Mouse (Mus musculus) cortical plate, adult 2 months (tissue): ENCODE results near the gene Prkacb. TPM values are rescaled to one million over a fixed set of nuclear protein-coding genes. Genes with fewer than 3 reads are reported as not detected.
A peak's percentile ranks its signal among the peaks of the same experiment; 100 is the strongest.

Experiments used
- H3K27ac ChIP-seq: fragments of 200-500 bp; 2 replicates; pipeline ENCODE4 v1.5.1; 2012; ENCODE audit warnings: low read length, control low read depth, inconsistent platforms; ENCODE audit not compliant: insufficient read depth
- H3K4me1 ChIP-seq: fragments of 200-500 bp; 2 replicates; pipeline ENCODE4 v1.6.1; 2011; ENCODE audit warnings: low read length; ENCODE audit not compliant: control insufficient read depth, insufficient read depth
- H3K4me3 ChIP-seq: fragments of 200-500 bp; 2 replicates; pipeline ENCODE4 v1.5.1; 2011; ENCODE audit warnings: mild to moderate bottlenecking, low read length, control low read depth; ENCODE audit not compliant: insufficient read depth
- CTCF ChIP-seq: fragments of 200-500 bp; IDR thresholded peaks from 2 replicates; pipeline ENCODE4 v1.5.1; 2011; ENCODE audit warnings: mild to moderate bottlenecking, control low read depth, low read length; ENCODE audit not compliant: insufficient read depth; ENCODE audit errors: extremely low read depth
- POLR2A ChIP-seq: fragments of 200-500 bp; IDR thresholded peaks from 2 replicates; pipeline ENCODE4 v1.6.1; 2011; ENCODE audit warnings: mild to moderate bottlenecking, low read length, control low read depth; ENCODE audit not compliant: insufficient read depth; ENCODE audit errors: extremely low read depth
- polyA plus RNA-seq: library from polyadenylated mRNA; depleted of rRNA; stranded (reverse); fragments of >200 nt; gene quantifications from 2 replicates; pipeline ENCODE4 v1.2.3, GENCODE M21; 2012

The Prkacb gene
- polyA plus RNA-seq, 1 experiment, result 258 TPM

GRCm38 (mm10) chr3:146735657-146736056 lies 77.1 kb downstream of the Prkacb start:
- Histone ChIP-seq H3K4me3 (no peak overlapping the region), H3K27ac (no peak overlapping the region), H3K4me1 (peaks cover 10% of the 10 kb centered on the region)
- TF ChIP-seq CTCF, result no peak

- Histone ChIP-seq H3K27ac (no peak overlapping the region), H3K4me1 (peaks cover 10% of the 10 kb centered on the region), H3K4me3 (no peak overlapping the region)
- no peak for TF ChIP-seq CTCF
- TF ChIP-seq POLR2A, result no peak
These were observed 77.7 kb downstream of the Prkacb start for GRCm38 (mm10) chr3:146734907-146735629.

GRCm38 (mm10) chr3:146731499-146731898 lies 81.3 kb downstream of the Prkacb start:
- peaks cover 10% of the 10 kb centered on the region for H3K4me1 ChIP-seq
- TF ChIP-seq CTCF (no peak), POLR2A (no peak)
- H3K4me3 ChIP-seq, result no peak overlapping the region
- H3K27ac ChIP-seq, result no peak overlapping the region

- TF ChIP-seq POLR2A (no peak), CTCF (no peak)
- Histone ChIP-seq H3K4me1 (peaks cover 9% of the 10 kb centered on the region; the same call in 1 of the 2 replicates), H3K4me3 (no peak overlapping the region), H3K27ac (0 out of 2 replicates have a peak overlapping the region, but pooled peaks have one; percentile 54)
These were observed 89.8 kb downstream of the Prkacb start for GRCm38 (mm10) chr3:146723037-146723436.

- Histone ChIP-seq H3K4me3 (no peak overlapping the region), H3K4me1 (peaks cover 9% of the 10 kb centered on the region; the same call in 1 of the 2 replicates), H3K27ac (no peak overlapping the region)
- no peak for TF ChIP-seq CTCF
These were observed 93.1 kb downstream of the Prkacb start for GRCm38 (mm10) chr3:146719696-146720095.

GRCm38 (mm10) chr3:146718251-146718650 lies 94.5 kb downstream of the Prkacb start:
- TF ChIP-seq CTCF (no peak), POLR2A (no peak)
- no peak overlapping the region for H3K4me3 ChIP-seq

GRCm38 (mm10) chr3:146712305-146712704 lies 100.5 kb downstream of the Prkacb start:
- no peak overlapping the region for H3K4me3 ChIP-seq
- peaks cover 10% of the 10 kb centered on the region for H3K4me1 ChIP-seq
- TF ChIP-seq POLR2A, result no peak
- no peak for TF ChIP-seq CTCF
- no peak overlapping the region for H3K27ac ChIP-seq

More at GRCm38 (mm10) chr3:146718251-146718650, 94.5 kb downstream of the Prkacb start:
- Histone ChIP-seq H3K4me1 (peaks cover 7% of the 10 kb centered on the region; the same call in 1 of the 2 replicates), H3K27ac (no peak overlapping the region)

GRCm38 (mm10) chr3:146711559-146711958 lies 101.2 kb downstream of the Prkacb start:
- TF ChIP-seq POLR2A, result no peak
- no peak for TF ChIP-seq CTCF
- Histone ChIP-seq H3K4me1 (peaks cover 10% of the 10 kb centered on the region), H3K4me3 (no peak overlapping the region), H3K27ac (peak overlapping the region; percentile 94)

- no peak overlapping the region for H3K4me3 ChIP-seq
- TF ChIP-seq CTCF, result no peak
- TF ChIP-seq POLR2A, result no peak
- peaks cover 10% of the 10 kb centered on the region for H3K4me1 ChIP-seq
- peak overlapping the region; percentile 94 for H3K27ac ChIP-seq
These were observed 101.7 kb downstream of the Prkacb start for GRCm38 (mm10) chr3:146711084-146711483.

- Histone ChIP-seq H3K27ac (no peak overlapping the region), H3K4me1 (peaks cover 10% of the 10 kb centered on the region), H3K4me3 (no peak overlapping the region)
- TF ChIP-seq POLR2A (no peak), CTCF (no peak)
These were observed 103.7 kb downstream of the Prkacb start for GRCm38 (mm10) chr3:146709086-146709485.

- no peak overlapping the region for H3K4me3 ChIP-seq
- no peak overlapping the region for H3K27ac ChIP-seq
- no peak for TF ChIP-seq CTCF
- no peak for TF ChIP-seq POLR2A
- H3K4me1 ChIP-seq, result peaks cover 10% of the 10 kb centered on the region
These were observed 104.4 kb downstream of the Prkacb start for GRCm38 (mm10) chr3:146708381-146708780.
